Mouse (Mus musculus) stomach, embryonic 14.5 days (tissue): ENCODE results near the gene Slc8a1. TPM values are rescaled to one million over a fixed set of nuclear protein-coding genes. Genes with fewer than 3 reads are reported as not detected.

ENCODE experiments used
- ATAC-seq: fragments of 200-750 bp; cut with Nextera tagmentation; 2 replicates; pipeline ENCODE4 v1.8.0; 2017; ENCODE audit warnings: low read depth, moderate TSS enrichment; ENCODE audit not compliant: insufficient number of reproducible peaks, insufficient read depth, low FRiP score
- H3K27ac ChIP-seq: fragments of 300-500 bp; sonication (generic); 2 replicates; pipeline ENCODE4 v1.5.1; 2014; ENCODE audit warnings: mild to moderate bottlenecking, low read length, moderate library complexity, mixed read lengths
- H3K27me3 ChIP-seq: fragments of 300-500 bp; sonication (generic); 2 replicates; pipeline ENCODE4 v1.6.1; 2014; ENCODE audit warnings: low read length, control low read depth, mixed read lengths; ENCODE audit not compliant: control insufficient read depth, insufficient read depth
- H3K36me3 ChIP-seq: fragments of 300-500 bp; sonication (generic); 2 replicates; pipeline ENCODE4 v1.6.1; 2014; ENCODE audit warnings: mild to moderate bottlenecking, control low read depth, low read length, moderate library complexity, mixed read lengths; ENCODE audit not compliant: control insufficient read depth, insufficient read depth
- H3K4me1 ChIP-seq: fragments of 300-500 bp; sonication (generic); 2 replicates; pipeline ENCODE4 v1.6.1; 2014; ENCODE audit warnings: low read length, control low read depth, mixed read lengths; ENCODE audit not compliant: control insufficient read depth, insufficient read depth
- H3K4me2 ChIP-seq: fragments of 300-500 bp; sonication (generic); replicated peaks from 2 replicates; pipeline ENCODE4 v1.6.1; 2014; ENCODE audit warnings: low read depth, low read length, control low read depth
- H3K4me3 ChIP-seq: fragments of 300-500 bp; sonication (generic); 2 replicates; pipeline ENCODE4 v1.5.1; 2014; ENCODE audit warnings: low read depth, low read length, control low read depth
- H3K9ac ChIP-seq: fragments of 300-500 bp; sonication (generic); replicated peaks from 2 replicates; pipeline ENCODE4 v1.6.1; 2014; ENCODE audit warnings: low read depth, mild to moderate bottlenecking, control low read depth, low read length, moderate library complexity, mixed read lengths
- H3K9me3 ChIP-seq: fragments of 300-500 bp; sonication (generic); 2 replicates; pipeline ENCODE4 v1.6.1; 2016; ENCODE audit warnings: low read depth, low read length, control low read depth; ENCODE audit not compliant: control insufficient read depth
- WGBS: fragments of 180-500 bp; shearing (Covaris S2); extraction: QIAGEN DNeasy Blood & Tissue Kit; methylation state at CpG from one replicate; pipeline ENCODE4 v1.1.7; 2014; 5-methylcytosine and 5-hydroxymethylcytosine counted together
- polyA plus RNA-seq: library from polyadenylated mRNA; unstranded; fragments of >200 nt; fragmentation: Nextera tagmentation; extraction: Ambion mirVana; gene quantifications from 2 replicates; pipeline ENCODE4 v1.2.1, GENCODE M21; 2014

Slc8a1 gene
- polyA plus RNA-seq, 1 experiment from 2014 or later: 24.5 TPM

DNA sequence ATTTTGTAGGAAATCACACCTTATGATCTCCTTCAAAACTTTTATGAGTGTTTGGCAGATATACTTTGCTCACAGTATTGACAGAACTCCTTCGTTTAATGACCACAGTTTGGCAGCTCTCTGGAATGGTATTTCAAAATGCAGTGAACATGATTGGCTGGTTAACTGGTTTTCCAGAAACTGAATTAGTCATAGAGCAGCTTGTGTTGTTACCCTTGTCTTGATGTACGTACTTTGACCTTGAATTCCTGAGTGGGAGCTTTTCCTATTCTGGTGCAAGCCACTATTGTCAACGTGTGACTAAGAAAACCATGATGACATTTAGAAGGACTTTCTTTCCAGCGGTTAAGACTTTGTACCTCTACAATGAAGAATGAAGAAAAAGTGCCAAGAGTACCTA, 868 bp downstream of the Slc8a1 start:
- Histone ChIP-seq H3K4me3 (no peak overlapping the region), H3K9me3 (no peaks in the 10 kb centered on the region), H3K4me2 (no peak overlapping the region), H3K27me3 (no peaks in the 10 kb centered on the region), H3K27ac (no peak overlapping the region), H3K9ac (no peak overlapping the region), H3K36me3 (no peaks in the 10 kb centered on the region), H3K4me1 (no peaks in the 10 kb centered on the region)
- ATAC-seq: no peak
- WGBS: 78% methylated on average over 4 of the region's 4 CpGs

GRCm38 (mm10) chr17:81735583-81735982, 2.6 kb downstream of the Slc8a1 start:
- no peak for ATAC-seq
- Histone ChIP-seq H3K27me3 (no peaks in the 10 kb centered on the region), H3K4me1 (no peaks in the 10 kb centered on the region), H3K9ac (no peak overlapping the region), H3K4me3 (no peak overlapping the region), H3K4me2 (no peak overlapping the region), H3K9me3 (no peaks in the 10 kb centered on the region), H3K27ac (no peak overlapping the region), H3K36me3 (no peaks in the 10 kb centered on the region)
- 71% methylated on average over 2 of the region's 2 CpGs for WGBS

DNA sequence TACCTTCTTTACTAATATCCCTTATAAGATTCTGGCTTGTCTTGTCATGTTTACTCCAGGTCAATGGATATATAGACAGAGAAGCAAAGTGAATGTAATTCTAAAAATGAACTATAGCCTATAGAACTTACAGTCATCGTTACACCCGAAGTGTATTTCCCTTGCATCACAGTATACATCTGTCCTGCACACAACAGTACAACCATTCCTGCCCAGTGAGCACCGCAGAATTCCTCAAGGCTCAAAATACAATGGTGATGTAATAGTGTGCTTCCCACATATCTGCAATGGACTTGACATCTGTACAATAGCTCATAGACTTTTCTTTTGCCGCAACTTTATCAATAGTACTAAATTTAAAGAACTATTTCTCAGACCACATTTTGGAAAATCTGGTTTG, 8.3 kb downstream of the Slc8a1 start:
- Histone ChIP-seq H3K27ac (no peak overlapping the region), H3K4me1 (no peaks in the 10 kb centered on the region), H3K9ac (no peak overlapping the region), H3K4me3 (no peak overlapping the region), H3K4me2 (no peak overlapping the region), H3K36me3 (no peaks in the 10 kb centered on the region), H3K9me3 (no peaks in the 10 kb centered on the region), H3K27me3 (no peaks in the 10 kb centered on the region)
- no peak for ATAC-seq
- WGBS: 86% methylated on average over 4 of the region's 4 CpGs

DNA sequence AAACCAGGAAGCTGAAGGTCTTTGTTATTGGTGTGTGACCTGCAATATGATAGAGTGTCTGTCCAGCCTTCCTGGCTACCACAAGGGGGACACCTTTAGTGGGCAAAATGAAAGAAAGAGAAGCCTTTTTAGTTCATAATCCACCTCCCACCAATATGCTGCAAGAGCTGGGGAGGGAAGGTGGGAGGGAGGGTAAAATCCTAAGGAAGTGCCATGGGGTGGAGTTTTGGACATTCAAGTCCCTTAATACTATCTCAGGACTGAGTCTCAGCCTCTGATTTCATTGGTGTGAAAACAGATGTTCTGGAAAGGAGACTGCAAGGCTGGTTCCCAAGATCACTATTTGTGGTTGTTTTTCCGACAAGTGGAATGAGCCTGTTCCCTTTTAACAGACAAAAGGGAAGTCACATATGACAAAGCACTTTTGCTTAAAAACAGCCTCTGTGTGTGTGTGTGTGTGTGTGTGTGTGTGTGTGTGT, 25.9 kb downstream of the Slc8a1 start:
- no peaks in the 10 kb centered on the region for H3K27me3 ChIP-seq
- H3K36me3 ChIP-seq: no peaks in the 10 kb centered on the region
- H3K9ac ChIP-seq: no peak overlapping the region
- H3K27ac ChIP-seq: no peak overlapping the region
- ATAC-seq: no peak
- no peak overlapping the region for H3K4me2 ChIP-seq
- no peaks in the 10 kb centered on the region for H3K4me1 ChIP-seq
- 60% methylated on average over 1 of the region's 1 CpGs for WGBS
- H3K4me3 ChIP-seq: no peak overlapping the region
- H3K9me3 ChIP-seq: no peaks in the 10 kb centered on the region

- WGBS: 39% methylated on average over 3 of the region's 3 CpGs
- no peak overlapping the region for H3K4me3 ChIP-seq
- H3K9me3 ChIP-seq: no peaks in the 10 kb centered on the region
- H3K4me2 ChIP-seq: no peak overlapping the region
- H3K27ac ChIP-seq: no peak overlapping the region
- ATAC-seq: no peak
- H3K36me3 ChIP-seq: no peaks in the 10 kb centered on the region
- H3K27me3 ChIP-seq: no peaks in the 10 kb centered on the region
- H3K9ac ChIP-seq: no peak overlapping the region
- H3K4me1 ChIP-seq: no peaks in the 10 kb centered on the region
Measured at GRCm38 (mm10) chr17:81704761-81705160, 33.4 kb downstream of the Slc8a1 start.

- no peaks in the 10 kb centered on the region for H3K4me1 ChIP-seq
- no peak for ATAC-seq
- H3K9me3 ChIP-seq: no peaks in the 10 kb centered on the region
- H3K27me3 ChIP-seq: no peaks in the 10 kb centered on the region
- no peak overlapping the region for H3K27ac ChIP-seq
- no peaks in the 10 kb centered on the region for H3K36me3 ChIP-seq
- no peak overlapping the region for H3K4me3 ChIP-seq
- 72% methylated on average over 2 of the region's 2 CpGs for whole genome bisulfite sequencing
- no peak overlapping the region for H3K4me2 ChIP-seq
- H3K9ac ChIP-seq: no peak overlapping the region
Measured at GRCm38 (mm10) chr17:81703258-81703657, 34.9 kb downstream of the Slc8a1 start.

DNA sequence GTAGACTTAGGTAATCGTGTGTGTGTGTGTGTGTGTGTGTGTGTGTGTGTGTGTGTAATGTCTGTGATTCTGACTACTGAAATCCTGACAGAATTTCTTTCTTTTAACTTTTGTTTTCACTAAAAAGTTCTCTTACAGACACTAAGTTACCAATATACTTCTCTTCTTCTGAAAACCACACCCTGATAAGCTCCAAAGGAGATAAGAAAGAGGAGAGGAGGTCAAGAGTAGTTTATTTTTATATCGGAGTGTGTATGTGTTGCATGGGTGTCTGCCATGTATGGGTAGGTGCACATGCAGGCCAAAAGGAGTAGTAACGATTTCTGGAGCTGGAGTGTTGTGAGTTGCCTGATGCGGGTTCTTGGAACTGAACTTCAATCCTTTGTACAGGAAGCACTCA, 36.5 kb downstream of the Slc8a1 start:
- Histone ChIP-seq H3K4me3 (no peak overlapping the region), H3K9ac (no peak overlapping the region), H3K9me3 (no peaks in the 10 kb centered on the region), H3K36me3 (no peaks in the 10 kb centered on the region), H3K4me2 (no peak overlapping the region), H3K27me3 (no peaks in the 10 kb centered on the region), H3K4me1 (no peaks in the 10 kb centered on the region), H3K27ac (no peak overlapping the region)
- no peak for ATAC-seq
- 54% methylated on average over 4 of the region's 4 CpGs for WGBS

DNA sequence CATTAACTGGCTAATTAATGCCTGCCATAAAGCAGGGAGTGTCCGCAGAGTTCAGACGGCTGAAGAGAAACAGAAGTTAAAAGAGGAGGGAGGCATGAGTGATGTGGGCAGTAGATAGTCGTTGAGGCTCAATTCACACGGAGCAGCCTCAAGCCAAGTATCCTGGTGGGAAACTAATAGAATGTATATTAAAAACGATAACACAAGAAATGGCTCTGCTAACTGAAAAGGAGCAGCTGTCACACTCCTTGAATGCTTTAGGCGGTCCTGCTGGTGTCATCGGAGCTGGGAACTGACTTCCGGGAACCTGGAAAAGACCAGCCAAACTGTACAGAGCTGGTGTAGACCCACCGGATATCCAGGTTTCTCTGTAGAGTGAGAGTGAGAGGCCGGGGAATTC, 39.4 kb downstream of the Slc8a1 start:
- WGBS: 36% methylated on average over 10 of the region's 10 CpGs
- no peak overlapping the region for H3K4me3 ChIP-seq
- H3K36me3 ChIP-seq: no peaks in the 10 kb centered on the region
- no peaks in the 10 kb centered on the region for H3K4me1 ChIP-seq
- H3K9me3 ChIP-seq: no peaks in the 10 kb centered on the region
- no peak for ATAC-seq
- no peak overlapping the region for H3K4me2 ChIP-seq
- no peak overlapping the region; the same call in 1 of the 2 replicates for H3K27ac ChIP-seq
- H3K9ac ChIP-seq: no peak overlapping the region
- H3K27me3 ChIP-seq: no peaks in the 10 kb centered on the region

DNA sequence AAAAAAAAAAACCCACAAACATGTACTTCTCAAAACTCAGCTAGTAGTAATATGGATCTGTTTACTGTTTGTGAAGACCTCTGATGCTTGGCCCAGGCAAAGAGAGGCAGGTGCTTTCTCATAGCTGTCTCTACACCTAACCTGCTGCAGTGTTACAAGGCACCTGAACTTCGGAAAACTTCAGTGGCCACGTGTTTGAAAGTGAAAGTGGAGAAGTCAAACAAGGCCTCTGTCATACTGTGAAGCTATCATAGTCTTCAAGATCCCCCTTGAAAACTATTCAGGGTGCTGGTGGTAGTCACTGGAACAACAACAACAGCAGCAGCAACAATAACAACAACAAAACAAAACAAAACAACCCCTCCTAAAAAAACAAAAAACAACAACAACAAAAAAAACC, 40.5 kb downstream of the Slc8a1 start:
- no peak for ATAC-seq
- WGBS: 57% methylated on average over 2 of the region's 2 CpGs
- Histone ChIP-seq H3K27ac (no peak overlapping the region), H3K36me3 (no peaks in the 10 kb centered on the region), H3K4me1 (no peaks in the 10 kb centered on the region), H3K4me3 (no peak overlapping the region), H3K27me3 (no peaks in the 10 kb centered on the region), H3K9me3 (no peaks in the 10 kb centered on the region), H3K9ac (no peak overlapping the region), H3K4me2 (no peak overlapping the region)
